Mouse (Mus musculus): ENCODE results near the gene Aldh4a1.

GRCm38 (mm10) chr4:139624706-139625105, 2.0 kb downstream of the Aldh4a1 start:
- TF ChIP-seq CTCF (IDR thresholded peaks at IDR 0.05; ENCODE audit: low read depth) (no peak), EP300 (IDR thresholded peaks at IDR 0.05; ENCODE audit: low read depth) (no peak)
